Mouse (Mus musculus) MEL (cell line): Measurements from ENCODE around the gene Ube2q1. TPM values are rescaled to one million over a fixed set of nuclear protein-coding genes. Genes with fewer than 3 reads are reported as not detected.

Experiments used
- DNase-seq: peaks from one replicate; pipeline ENCODE4 v3.0.0; 2011; ENCODE audit warnings: low read depth, low spot score
- H3K27ac ChIP-seq: 2 replicates; pipeline ENCODE4 v1.5.1; 2012; ENCODE audit warnings: low read depth, mild to moderate bottlenecking, control low read depth, low read length, moderate library complexity; ENCODE audit not compliant: control insufficient read depth
- H3K27me3 ChIP-seq, 2 experiments: fragments of 150-350 bp in 1 of 2; sonication (generic) in 1 of 2; 2 replicates each; pipeline ENCODE4 v1.6.1; 2012; ENCODE audit warnings: low read length in 2 of 2, mild to moderate bottlenecking in 2 of 2, improper control_type of control experiment in 1 of 2, moderate library complexity in 1 of 2; ENCODE audit not compliant: insufficient read depth in 2 of 2, control insufficient read depth in 1 of 2
- H3K36me3 ChIP-seq, 2 experiments: 2 replicates each; pipeline ENCODE4 v1.6.1; 2012 to 2014; ENCODE audit warnings: low read length in 2 of 2, improper control_type of control experiment in 1 of 2, inconsistent platforms in 1 of 2, mild to moderate bottlenecking in 1 of 2; ENCODE audit not compliant: insufficient read depth in 2 of 2, control insufficient read depth in 1 of 2
- H3K4me1 ChIP-seq, 2 experiments: fragments of 150-350 bp in 1 of 2; sonication (generic) in 1 of 2; 2 replicates each; pipeline ENCODE4 v1.6.1; 2012; ENCODE audit warnings: low read length in 2 of 2, improper control_type of control experiment in 1 of 2, mild to moderate bottlenecking in 1 of 2; ENCODE audit not compliant: insufficient read depth in 2 of 2, control insufficient read depth in 1 of 2
- H3K4me3 ChIP-seq, 2 experiments: fragments of 150-350 bp in 1 of 2; sonication (generic) in 1 of 2; 2 replicates each; pipeline ENCODE4 v1.5.1; 2012; ENCODE audit warnings: low read depth in 2 of 2, low read length in 2 of 2, mild to moderate bottlenecking in 2 of 2, moderate library complexity in 2 of 2, control low read depth in 1 of 2, improper control_type of control experiment in 1 of 2; ENCODE audit not compliant: control insufficient read depth in 1 of 2, insufficient read depth in 1 of 2
- H3K79me2 ChIP-seq: 2 replicates; pipeline ENCODE4 v1.6.1; 2012; ENCODE audit warnings: mild to moderate bottlenecking, low read length, moderate library complexity; ENCODE audit not compliant: control insufficient read depth, poor library complexity, insufficient read depth
- H3K9ac ChIP-seq: 2 replicates; pipeline ENCODE4 v1.6.1; 2012; ENCODE audit warnings: low read depth, mild to moderate bottlenecking, control low read depth, low read length, moderate library complexity; ENCODE audit not compliant: control insufficient read depth, poor library complexity, severe bottlenecking
- H3K9me3 ChIP-seq: fragments of 150-350 bp; sonication (generic); replicated peaks from 2 replicates; pipeline ENCODE4 v1.6.1; 2012; ENCODE audit warnings: mild to moderate bottlenecking, low read length, improper control_type of control experiment, moderate library complexity; ENCODE audit not compliant: insufficient read depth
- BHLHE40 ChIP-seq: IDR thresholded peaks from 2 replicates; pipeline ENCODE4 v1.6.1; 2012; ENCODE audit warnings: low read depth, mild to moderate bottlenecking, inconsistent platforms, low read length, improper control_type of control experiment, borderline replicate concordance
- CHD1 ChIP-seq: IDR thresholded peaks from 2 replicates; pipeline ENCODE4 v1.6.1; 2012; ENCODE audit warnings: low read depth, mild to moderate bottlenecking, inconsistent platforms, low read length, improper control_type of control experiment
- CHD2 ChIP-seq: IDR thresholded peaks from 2 replicates; pipeline ENCODE4 v1.6.1; 2011; ENCODE audit warnings: low read length, improper control_type of control experiment
- CTCF ChIP-seq, 3 experiments: IDR thresholded peaks in 2 of 3; conservative IDR thresholded peaks in 1 of 3; 2 replicates each; pipeline ENCODE4 v1.5.1; 2011 to 2012; ENCODE audit warnings: low read length in 3 of 3, low read depth in 2 of 3, mild to moderate bottlenecking in 2 of 3, improper control_type of control experiment in 1 of 3, inconsistent platforms in 1 of 3, mixed read lengths in 1 of 3, moderate library complexity in 1 of 3; ENCODE audit not compliant: control insufficient read depth in 1 of 3, insufficient read depth in 1 of 3, poor library complexity in 1 of 3, severe bottlenecking in 1 of 3
- E2F4 ChIP-seq: IDR thresholded peaks from 2 replicates; pipeline ENCODE4 v1.6.1; 2011; ENCODE audit warnings: low read depth, low read length, improper control_type of control experiment, borderline replicate concordance
- EP300 ChIP-seq, 2 experiments: IDR thresholded peaks; 2 replicates each; pipeline ENCODE4 v1.6.1; 2011; ENCODE audit warnings: improper control_type of control experiment in 2 of 2, low read length in 2 of 2, low read depth in 1 of 2, mild to moderate bottlenecking in 1 of 2
- ETS1 ChIP-seq: IDR thresholded peaks from 2 replicates; pipeline ENCODE4 v1.6.1; 2012; ENCODE audit warnings: low read depth, mild to moderate bottlenecking, inconsistent platforms, low read length, improper control_type of control experiment, moderate library complexity
- GABPA ChIP-seq: IDR thresholded peaks from 2 replicates; pipeline ENCODE4 v1.6.1; 2012; ENCODE audit warnings: low read depth, mild to moderate bottlenecking, inconsistent platforms, low read length, improper control_type of control experiment, moderate library complexity
- GATA1 ChIP-seq: IDR thresholded peaks from 2 replicates; pipeline ENCODE4 v1.6.1; 2011; ENCODE audit warnings: low read depth, low read length, improper control_type of control experiment
- HCFC1 ChIP-seq: IDR thresholded peaks from 2 replicates; pipeline ENCODE4 v1.6.1; 2012; ENCODE audit warnings: low read depth, mild to moderate bottlenecking, inconsistent platforms, low read length, improper control_type of control experiment, moderate library complexity
- MAX ChIP-seq: IDR thresholded peaks from 2 replicates; pipeline ENCODE4 v1.6.1; 2011; ENCODE audit warnings: low read length, improper control_type of control experiment
- MYB ChIP-seq: IDR thresholded peaks from 2 replicates; pipeline ENCODE4 v1.6.1; 2011; ENCODE audit warnings: mild to moderate bottlenecking, low read depth, low read length, improper control_type of control experiment
- NRF1 ChIP-seq: IDR thresholded peaks from 2 replicates; pipeline ENCODE4 v1.6.1; 2014; ENCODE audit warnings: low read depth, mild to moderate bottlenecking, inconsistent platforms, low read length, improper control_type of control experiment, moderate library complexity; ENCODE audit not compliant: poor library complexity, insufficient read depth, severe bottlenecking
- POLR2A ChIP-seq, 2 experiments: IDR thresholded peaks; 2 replicates each; pipeline ENCODE4 v1.6.1; 2011 to 2012; ENCODE audit warnings: low read length in 2 of 2, mild to moderate bottlenecking in 2 of 2, control low read depth in 1 of 2, improper control_type of control experiment in 1 of 2, low read depth in 1 of 2, moderate library complexity in 1 of 2; ENCODE audit not compliant: control insufficient read depth in 1 of 2, insufficient read depth in 1 of 2, poor library complexity in 1 of 2
- POLR2AphosphoS2 ChIP-seq: IDR thresholded peaks from 2 replicates; pipeline ENCODE4 v1.6.1; 2011; ENCODE audit warnings: low read length, improper control_type of control experiment
- POLR2AphosphoS5 ChIP-seq: IDR thresholded peaks from 2 replicates; pipeline ENCODE4 v1.6.1; 2012; ENCODE audit warnings: low read depth, borderline replicate concordance, mild to moderate bottlenecking, inconsistent platforms, low read length, moderate library complexity, mixed read lengths
- RAD21 ChIP-seq: IDR thresholded peaks from 2 replicates; pipeline ENCODE4 v1.6.1; 2011; ENCODE audit warnings: mild to moderate bottlenecking, low read depth, low read length, improper control_type of control experiment
- RCOR1 ChIP-seq: IDR thresholded peaks from 2 replicates; pipeline ENCODE4 v1.6.1; 2012; ENCODE audit warnings: low read depth, mild to moderate bottlenecking, inconsistent platforms, low read length, improper control_type of control experiment
- SIN3A ChIP-seq: IDR thresholded peaks from 2 replicates; pipeline ENCODE4 v1.6.1; 2012; ENCODE audit warnings: low read length, improper control_type of control experiment, inconsistent platforms
- TBP ChIP-seq: IDR thresholded peaks from 2 replicates; pipeline ENCODE4 v1.8.0; 2011; ENCODE audit warnings: low read depth, low read length, improper control_type of control experiment
- TCF12 ChIP-seq: IDR thresholded peaks from 2 replicates; pipeline ENCODE4 v1.6.1; 2014; ENCODE audit warnings: low read depth, mild to moderate bottlenecking, inconsistent platforms, low read length, improper control_type of control experiment, moderate library complexity
- ZC3H11A ChIP-seq: IDR thresholded peaks from 2 replicates; pipeline ENCODE4 v1.6.1; 2012; ENCODE audit warnings: low read depth, mild to moderate bottlenecking, inconsistent platforms, low read length, improper control_type of control experiment
- ZKSCAN1 ChIP-seq: IDR thresholded peaks from 2 replicates; pipeline ENCODE4 v1.6.1; 2012; ENCODE audit warnings: low read depth, mild to moderate bottlenecking, inconsistent platforms, low read length, improper control_type of control experiment, moderate library complexity
- ZMIZ1 ChIP-seq: IDR thresholded peaks from 2 replicates; pipeline ENCODE4 v1.6.1; 2012; ENCODE audit warnings: low read depth, mild to moderate bottlenecking, inconsistent platforms, low read length, improper control_type of control experiment, moderate library complexity
- ZNF384 ChIP-seq: IDR thresholded peaks from 2 replicates; pipeline ENCODE4 v1.6.1; 2012; ENCODE audit warnings: low read depth, mild to moderate bottlenecking, inconsistent platforms, low read length, improper control_type of control experiment
- polyA plus RNA-seq, 2 experiments: library from polyadenylated mRNA; stranded (reverse) in 1 of 2; unstranded in 1 of 2; fragments of >175 nt in 1 of 2; fragments of >200 nt in 1 of 2; gene quantifications; 2 replicates each; pipeline versions ENCODE4 v1.2.1 to v1.2.4; 2012; ENCODE audit warnings: low replicate concordance in 2 of 2, low read depth in 1 of 2; ENCODE audit not compliant: insufficient read length in 2 of 2, insufficient read depth in 1 of 2, missing spikeins in 1 of 2
- total RNA-seq: library from RNA; depleted of rRNA; stranded (reverse); fragments of 300-350 nt; gene quantifications from 2 replicates; pipeline ENCODE4 v1.2.3, GENCODE M21; 2012

The Ube2q1 gene
- total and polyA plus RNA-seq, 3 experiments, result 73.8 to 162 (median 89.0) TPM

DNA sequence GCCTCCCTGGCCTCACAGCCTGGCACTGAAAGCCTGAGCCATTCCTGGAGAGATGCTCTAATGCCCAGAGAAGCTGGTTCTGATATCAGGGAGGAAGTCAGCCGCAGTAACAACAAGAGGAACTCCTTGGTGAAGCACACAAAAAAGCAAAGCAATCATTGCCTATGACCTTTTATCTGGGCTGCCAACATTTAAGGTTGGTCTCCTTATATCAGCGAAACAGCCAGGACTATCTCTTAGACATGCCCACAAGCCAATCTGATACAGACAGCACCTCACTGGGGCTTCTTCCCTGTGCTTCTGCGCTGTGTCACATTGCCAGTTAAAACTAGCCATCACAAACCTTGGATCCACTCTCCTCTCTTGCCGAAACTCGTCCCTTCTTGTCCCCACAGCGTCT is 34.9 kb upstream of the Ube2q1 start:
- Histone ChIP-seq H3K27me3 (no peaks in the 10 kb centered on the region), H3K9ac (no peak overlapping the region), H3K4me1 (no peaks in the 10 kb centered on the region), H3K79me2 (peaks cover 3% of the 10 kb centered on the region), H3K9me3 (no peaks in the 10 kb centered on the region), H3K4me3 (no peak overlapping the region), H3K36me3 (peaks cover 2 to 36% of the 10 kb centered on the region in 2 experiments; a peak in 3 of 4 replicates), H3K27ac (no peak overlapping the region)
- TF ChIP-seq ZMIZ1 (no peak), ETS1 (no peak), ZC3H11A (no peak), NRF1 (no peak), GATA1 (peak; percentile 54), EP300 (IDR thresholded peaks at IDR 0.05; ENCODE audit: low read depth in 1 of 2, low read length in 2 of 2) (peak; percentile 42 to 51; a peak in 3 of 4 replicates), HCFC1 (no peak), CTCF (IDR thresholded peaks at IDR 0.05 in 2 of 3, conservative IDR thresholded peaks at IDR 0.05 in 1 of 3; ENCODE audit: control insufficient read depth in 1 of 3, insufficient read depth in 1 of 3, low read depth in 2 of 3, low read length in 3 of 3, poor library complexity in 1 of 3, severe bottlenecking in 1 of 3) (no peak), E2F4 (no peak), POLR2A (IDR thresholded peaks at IDR 0.05; ENCODE audit: control insufficient read depth in 1 of 2, insufficient read depth in 1 of 2, low read depth in 1 of 2, low read length in 2 of 2, poor library complexity in 1 of 2) (no peak), TCF12 (peak; percentile 38; the same call in 1 of the 2 replicates), BHLHE40 (no peak), RCOR1 (peak; percentile 68; the same call in 1 of the 2 replicates), RAD21 (no peak)
- peak; percentile 29 for DNase-seq

- Histone ChIP-seq H3K4me3 (no peak overlapping the region), H3K79me2 (no peaks in the 10 kb centered on the region), H3K9me3 (no peaks in the 10 kb centered on the region), H3K27me3 (no peaks in the 10 kb centered on the region), H3K27ac (no peak overlapping the region), H3K9ac (no peak overlapping the region), H3K4me1 (no peaks in the 10 kb centered on the region), H3K36me3 (no peaks in the 10 kb centered on the region; a peak in 1 of 4 replicates)
- DNase-seq, result peak; percentile 50
- TF ChIP-seq POLR2AphosphoS5 (no peak), CTCF (IDR thresholded peaks at IDR 0.05 in 2 of 3, conservative IDR thresholded peaks at IDR 0.05 in 1 of 3; ENCODE audit: control insufficient read depth in 1 of 3, insufficient read depth in 1 of 3, low read depth in 2 of 3, low read length in 3 of 3, poor library complexity in 1 of 3, severe bottlenecking in 1 of 3) (no peak), POLR2A (IDR thresholded peaks at IDR 0.05; ENCODE audit: control insufficient read depth in 1 of 2, insufficient read depth in 1 of 2, low read depth in 1 of 2, low read length in 2 of 2, poor library complexity in 1 of 2) (no peak; a peak in 1 of 4 replicates), GABPA (no peak), TBP (no peak), POLR2AphosphoS2 (no peak), ZNF384 (no peak), CHD1 (no peak), ZKSCAN1 (no peak), BHLHE40 (no peak), CHD2 (no peak), MYB (no peak), SIN3A (no peak), MAX (no peak)
Observed at GRCm38 (mm10) chr3:89752307-89752706, 21.1 kb upstream of the Ube2q1 start.
